Mouse (Mus musculus) urinary bladder, postnatal 36 days (tissue): ENCODE measurements at regions not wholly inside any gene's neighbourhood (a gene's known extent, or its start where the extent isn't known, plus 50 kb on each side); places are given as distances from the start of the nearest gene placed in this dataset.

Experiments
- DNase-seq, 2 experiments: peaks; one replicate each; pipeline ENCODE4 v3.0.0; 2022; ENCODE audit warnings: low spot score in 2 of 2, mixed read lengths in 1 of 2

GRCm38 (mm10) chr6:112119180-112119579 lies 154.4 kb upstream of the Lmcd1 start:
- no peak for DNase-seq

DNA sequence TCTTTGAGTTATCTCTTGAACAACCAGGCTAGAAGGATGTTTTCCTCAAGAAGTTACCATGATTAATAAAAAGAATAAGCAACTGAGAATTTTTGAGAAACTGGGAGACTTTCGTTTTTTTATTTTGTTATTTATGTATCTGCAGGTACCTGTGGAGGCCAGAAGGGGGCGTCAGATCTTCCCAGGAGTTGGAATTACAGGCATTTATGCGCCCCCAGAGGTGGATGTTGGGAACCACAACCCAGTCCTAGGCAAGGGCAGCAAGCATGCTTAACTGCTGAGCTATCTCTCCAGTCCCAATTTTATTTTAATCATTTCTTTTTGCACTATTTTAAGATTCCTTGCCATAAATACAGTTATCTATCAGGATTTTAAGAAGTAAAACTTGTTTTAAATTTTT lies 140.0 kb upstream of the Lmcd1 start:
- peak in 1 of 2 experiments; percentile 5 for DNase-seq

DNA sequence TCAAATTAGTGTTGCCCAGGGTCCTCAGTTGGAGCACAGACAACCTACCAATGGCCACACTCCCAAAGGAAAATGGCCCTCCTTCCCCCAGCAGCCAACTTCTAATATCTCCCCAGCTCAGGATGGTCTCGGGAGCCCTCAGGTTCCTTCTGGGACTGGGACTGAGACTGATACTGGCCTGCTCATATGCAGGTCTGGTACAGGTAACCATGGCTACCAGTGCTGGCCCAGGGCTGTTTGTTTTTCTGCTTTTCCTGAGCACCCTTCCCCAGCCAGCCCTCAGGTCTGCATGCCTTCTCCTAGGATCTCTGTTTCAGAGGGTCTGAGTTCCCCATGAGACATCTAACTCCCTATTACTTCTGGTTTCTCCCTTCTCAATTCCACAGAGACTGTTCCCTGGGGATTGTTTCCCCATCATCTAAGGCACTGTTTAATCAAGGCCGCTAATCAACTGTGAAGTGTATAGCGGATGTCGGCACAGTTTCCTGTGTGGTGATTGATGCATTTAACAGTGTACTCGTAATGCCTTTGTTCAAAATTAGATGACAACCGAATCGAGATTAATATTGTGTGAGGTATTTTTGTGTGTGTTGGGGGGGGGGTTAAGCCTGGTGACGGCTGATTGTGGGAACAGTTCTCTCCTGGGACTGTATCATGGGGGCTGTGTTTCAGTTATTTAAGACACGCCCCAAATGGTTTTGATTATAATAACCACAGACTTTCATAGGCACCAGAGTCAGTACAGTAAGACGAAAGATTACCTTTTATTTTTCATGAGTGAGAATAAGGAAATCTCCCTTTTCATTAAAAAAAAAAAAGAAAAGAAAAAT lies 120.8 kb upstream of the Lmcd1 start:
- no peak for DNase-seq

GRCm38 (mm10) chr6:112167487-112167886 lies 106.1 kb upstream of the Lmcd1 start:
- no peak for DNase-seq

DNA sequence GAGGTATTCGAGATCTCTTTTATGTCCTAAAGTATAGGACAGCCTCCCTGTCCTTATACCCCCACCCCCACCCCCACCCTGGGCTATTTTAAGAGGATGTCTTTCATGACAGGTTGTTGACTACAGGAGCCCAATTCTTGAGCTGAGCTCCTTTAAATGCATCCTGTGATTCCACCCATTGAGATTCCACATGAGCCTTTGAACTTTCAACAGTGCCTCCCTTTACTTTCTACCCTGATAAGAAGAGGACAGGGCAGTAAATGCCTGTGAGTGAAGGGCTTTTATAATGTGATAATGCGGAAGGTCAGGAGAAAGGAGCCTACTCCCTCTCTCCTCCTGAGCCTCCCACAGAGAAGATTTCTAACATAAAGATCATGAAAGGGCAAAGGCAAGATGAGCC lies 97.2 kb upstream of the Lmcd1 start:
- DNase-seq: no peak

DNA sequence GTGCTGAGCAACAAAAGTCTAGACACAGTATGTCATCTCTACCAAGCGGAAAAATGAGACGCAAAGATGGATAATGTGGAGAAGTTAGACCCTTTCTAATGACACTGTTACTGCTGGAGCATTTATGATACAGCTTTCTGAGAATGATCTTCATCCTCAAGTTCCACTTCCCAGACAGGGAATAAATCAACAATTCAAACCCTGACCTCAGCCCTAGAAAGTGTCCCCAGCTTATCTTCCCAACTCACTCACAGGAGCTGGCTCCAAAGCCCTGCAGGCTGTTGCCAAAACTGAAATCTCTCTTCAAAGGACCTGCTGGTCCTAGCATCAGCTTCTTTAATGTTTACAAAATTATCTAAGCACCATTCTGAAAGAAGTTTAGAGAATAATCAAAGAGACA lies 85.9 kb upstream of the Lmcd1 start:
- no peak for DNase-seq

DNA sequence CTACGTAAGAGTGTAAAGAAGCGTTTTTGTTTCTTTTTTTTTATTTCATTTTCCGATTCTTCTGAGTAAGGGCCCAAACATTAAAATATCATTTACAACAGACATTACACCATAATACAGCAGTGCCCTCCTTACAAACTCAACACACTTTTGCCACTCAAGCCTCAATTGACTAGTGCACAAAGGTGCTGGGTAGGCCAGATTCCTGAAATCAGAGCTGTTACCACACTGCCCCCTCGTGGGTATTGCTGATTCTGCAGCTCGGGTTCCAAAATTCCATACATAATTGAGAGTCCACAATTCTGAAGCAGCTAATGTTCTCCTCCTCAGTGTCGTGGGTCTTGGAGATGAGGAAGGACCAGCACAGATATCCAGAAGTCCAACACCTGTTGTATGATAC lies 82.5 kb upstream of the Lmcd1 start:
- DNase-seq: peak; percentile 44 to 52

DNA sequence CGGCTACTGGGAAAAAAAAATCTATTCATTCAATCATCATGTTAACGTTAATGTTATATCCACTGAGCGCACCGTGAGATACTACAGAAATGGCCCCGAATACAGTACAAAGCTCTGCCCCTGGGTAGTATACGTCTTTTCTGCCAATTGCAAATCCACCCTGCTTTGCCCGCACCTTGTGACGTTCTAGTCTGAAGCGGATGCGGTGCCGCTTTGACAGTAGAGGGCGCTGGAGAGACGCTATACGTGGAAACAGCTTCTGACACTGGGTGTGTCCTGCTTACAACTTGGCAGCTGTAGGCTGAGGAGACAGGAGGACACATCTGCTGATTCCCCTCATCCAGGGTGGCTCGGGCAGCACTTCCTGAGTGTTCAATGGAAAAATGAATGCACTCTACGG lies 76.1 kb upstream of the Lmcd1 start:
- DNase-seq: peak; percentile 68 to 70

- DNase-seq: no peak
These were observed 74.3 kb upstream of the Lmcd1 start for GRCm38 (mm10) chr6:112199241-112199640.

GRCm38 (mm10) chr6:112202120-112202519 lies 71.4 kb upstream of the Lmcd1 start:
- no peak for DNase-seq

DNA sequence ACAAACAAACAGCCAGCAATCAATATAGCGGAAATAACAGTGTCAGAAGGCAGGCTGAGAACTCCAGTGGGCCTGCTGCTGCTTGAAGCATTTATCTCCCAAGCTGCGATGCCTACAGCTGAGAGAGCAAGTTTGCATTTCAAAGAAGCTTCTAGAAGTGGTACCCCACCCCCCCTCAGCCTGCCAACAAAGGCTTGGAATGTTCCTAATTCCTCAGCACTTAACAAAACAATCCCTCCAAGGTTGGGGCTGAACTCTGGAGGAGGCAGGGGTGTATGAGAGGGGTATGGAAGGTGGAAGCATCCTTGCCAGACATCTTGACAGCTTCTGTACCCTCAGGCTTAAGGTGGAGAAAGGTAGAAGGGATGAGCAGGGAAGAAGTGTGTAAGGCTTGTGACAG lies 70.2 kb upstream of the Lmcd1 start:
- no peak for DNase-seq

GRCm38 (mm10) chr6:112204956-112205355 lies 68.6 kb upstream of the Lmcd1 start:
- DNase-seq: no peak

- no peak for DNase-seq
These were observed 68.0 kb upstream of the Lmcd1 start for GRCm38 (mm10) chr6:112205420-112205995.

DNA sequence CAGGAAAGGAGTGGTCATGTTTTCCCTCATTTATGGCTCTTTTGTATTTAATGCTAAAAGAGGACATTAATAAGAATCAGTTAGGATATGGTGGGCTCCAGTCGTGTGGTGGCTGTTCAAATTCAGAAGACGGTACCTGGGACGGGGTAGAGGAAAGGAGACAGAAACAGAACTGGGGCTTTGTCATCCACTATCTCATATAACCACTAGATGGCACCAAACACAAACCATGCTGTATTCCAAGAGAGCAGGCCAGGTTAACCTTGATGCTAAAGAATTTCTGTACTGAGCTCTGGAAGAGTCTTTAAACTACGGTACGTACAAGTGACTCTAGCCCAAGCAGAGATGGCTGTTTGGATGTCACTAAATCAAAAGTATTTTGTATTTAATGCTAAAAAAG lies 66.3 kb upstream of the Lmcd1 start:
- no peak for DNase-seq

GRCm38 (mm10) chr6:112210238-112210950 lies 63.2 kb upstream of the Lmcd1 start:
- DNase-seq: peak; percentile 43 to 65

GRCm38 (mm10) chr6:112216868-112217267 lies 56.7 kb upstream of the Lmcd1 start:
- DNase-seq: no peak

GRCm38 (mm10) chr6:112218248-112218647 lies 55.3 kb upstream of the Lmcd1 start:
- no peak for DNase-seq

GRCm38 (mm10) chr6:112219641-112220040 lies 53.9 kb upstream of the Lmcd1 start:
- DNase-seq: no peak

- no peak for DNase-seq
These were observed 53.4 kb upstream of the Lmcd1 start for GRCm38 (mm10) chr6:112220149-112220548.

DNA sequence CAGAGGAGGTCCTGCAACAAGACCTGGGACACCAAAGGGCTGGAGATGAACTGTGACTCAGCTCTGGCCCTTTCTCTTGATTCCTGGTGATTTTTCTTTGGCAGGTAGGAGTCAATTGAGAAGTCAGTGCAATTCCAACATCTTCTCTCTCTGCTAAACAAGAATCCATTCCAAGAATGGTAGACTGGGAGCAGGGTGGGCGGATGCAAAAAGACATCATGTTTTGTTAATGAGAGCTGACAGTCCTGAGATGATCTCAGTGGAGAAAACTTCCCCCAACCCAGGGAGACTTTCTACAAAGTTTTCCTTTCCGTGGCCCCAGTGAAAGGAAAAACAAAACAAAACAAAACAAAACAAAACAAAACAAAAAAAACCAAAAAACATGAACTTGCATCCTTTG lies 52.2 kb upstream of the Lmcd1 start:
- no peak for DNase-seq

- DNase-seq: no peak
These were observed 50.2 kb upstream of the Lmcd1 start for GRCm38 (mm10) chr6:112223325-112223724.
